Mouse (Mus musculus) spleen, adult 2 months (tissue): Measurements from ENCODE around the gene Rbbp8nl. TPM values are rescaled to one million over a fixed set of nuclear protein-coding genes. Genes with fewer than 3 reads are reported as not detected.
A peak's percentile ranks its signal among the peaks of the same experiment; 100 is the strongest.

Experiments used
- DNase-seq, 2 experiments: peaks; one replicate each; pipeline versions ENCODE4 v3.0.0 to v3.0.0-alpha.2; 2012 to 2021; ENCODE audit warnings: low spot score in 2 of 2, low read depth in 1 of 2
- H3K27ac ChIP-seq: fragments of 200-500 bp; 2 replicates; pipeline ENCODE4 v1.5.1; 2012; ENCODE audit warnings: low read length, inconsistent platforms; ENCODE audit not compliant: insufficient read depth
- H3K27me3 ChIP-seq: fragments of 200-500 bp; 2 replicates; pipeline ENCODE4 v1.6.1; 2012; ENCODE audit warnings: mild to moderate bottlenecking, moderate library complexity, low read length, inconsistent platforms; ENCODE audit not compliant: control insufficient read depth, insufficient read depth
- H3K36me3 ChIP-seq: fragments of 200-500 bp; 2 replicates; pipeline ENCODE4 v1.6.1; 2012; ENCODE audit warnings: mild to moderate bottlenecking, low read length, inconsistent platforms; ENCODE audit not compliant: control insufficient read depth, insufficient read depth
- H3K4me1 ChIP-seq: fragments of 200-500 bp; 2 replicates; pipeline ENCODE4 v1.6.1; 2011; ENCODE audit warnings: inconsistent platforms; ENCODE audit not compliant: control insufficient read depth, insufficient read depth, insufficient read length
- H3K4me3 ChIP-seq: fragments of 200-500 bp; 2 replicates; pipeline ENCODE4 v1.5.1; 2011; ENCODE audit warnings: mild to moderate bottlenecking, inconsistent platforms; ENCODE audit not compliant: insufficient read depth, insufficient read length; ENCODE audit errors: extremely low read depth
- CTCF ChIP-seq: fragments of 200-500 bp; IDR thresholded peaks from 2 replicates; pipeline ENCODE4 v1.5.1; 2011; ENCODE audit warnings: mild to moderate bottlenecking, inconsistent platforms; ENCODE audit not compliant: insufficient read depth, insufficient read length, insufficient replicate concordance; ENCODE audit errors: extremely low read depth
- POLR2A ChIP-seq: fragments of 200-500 bp; IDR thresholded peaks from 2 replicates; pipeline ENCODE4 v1.6.1; 2011; ENCODE audit warnings: low read depth, low read length, inconsistent platforms
- WGBS: fragments of 180-500 bp; shearing (Covaris S2); methylation state at CpG from one replicate; pipeline ENCODE4 v1.1.7; 2018; 5-methylcytosine and 5-hydroxymethylcytosine counted together
- polyA plus RNA-seq: library from polyadenylated mRNA; depleted of rRNA; stranded (reverse); fragments of >200 nt; gene quantifications from 2 replicates; pipeline ENCODE4 v1.2.3, GENCODE M21; 2012

Gene Rbbp8nl
- polyA plus RNA-seq, 1 experiment = not detected

DNA sequence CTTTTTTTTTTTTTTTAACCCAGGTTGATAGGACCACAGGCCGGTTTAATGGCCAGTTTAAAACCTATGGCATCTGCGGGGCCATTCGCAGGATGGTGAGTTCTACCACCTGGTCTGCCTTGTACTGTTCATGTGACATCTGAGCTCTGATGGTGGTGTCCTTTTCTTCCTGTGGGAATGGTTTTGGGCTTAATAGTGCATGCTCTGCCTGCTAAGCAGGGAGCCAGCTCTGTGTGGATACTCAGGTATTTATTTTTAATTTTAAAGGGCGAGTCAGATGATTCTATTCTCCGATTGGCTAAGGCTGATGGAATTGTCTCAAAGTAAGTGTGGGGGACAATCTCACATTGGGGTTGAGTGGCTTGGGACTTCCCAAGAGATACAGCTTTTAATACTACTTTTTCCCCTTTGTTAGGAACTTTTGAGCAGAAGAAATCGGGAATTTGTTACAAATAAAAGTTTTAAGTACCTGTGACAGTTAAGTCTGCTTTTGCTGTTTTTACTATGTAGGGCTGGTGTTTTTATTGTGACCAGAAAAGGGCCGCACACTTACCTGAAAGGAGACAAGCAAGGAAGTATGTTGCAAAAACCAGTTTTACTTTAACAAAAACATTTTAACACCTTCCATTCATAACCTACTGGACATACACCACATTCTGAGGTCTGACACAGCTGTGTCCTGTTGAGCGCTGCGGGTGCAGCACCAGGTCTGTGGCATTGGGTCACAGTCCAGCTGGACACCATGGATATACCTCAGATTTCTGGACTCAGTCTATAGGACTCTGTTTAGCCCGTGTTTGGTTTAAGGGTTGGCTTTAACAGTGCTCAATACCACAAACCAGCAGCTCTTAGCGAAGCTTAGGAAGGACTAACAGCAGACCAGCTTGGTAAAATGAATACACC lies 31.5 kb downstream of the Rbbp8nl start:
- Histone ChIP-seq H3K4me3 (peak overlapping the region; percentile 89; the same call in 1 of the 2 replicates), H3K36me3 (peaks cover 14% of the 10 kb centered on the region), H3K27ac (peak overlapping the region; percentile 78), H3K4me1 (peaks cover 9% of the 10 kb centered on the region; the same call in 1 of the 2 replicates), H3K27me3 (no peaks in the 10 kb centered on the region)
- TF ChIP-seq POLR2A (no peak), CTCF (no peak)
- 57% methylated on average over 11 of the region's 11 CpGs for WGBS
- DNase-seq = no peak

DNA sequence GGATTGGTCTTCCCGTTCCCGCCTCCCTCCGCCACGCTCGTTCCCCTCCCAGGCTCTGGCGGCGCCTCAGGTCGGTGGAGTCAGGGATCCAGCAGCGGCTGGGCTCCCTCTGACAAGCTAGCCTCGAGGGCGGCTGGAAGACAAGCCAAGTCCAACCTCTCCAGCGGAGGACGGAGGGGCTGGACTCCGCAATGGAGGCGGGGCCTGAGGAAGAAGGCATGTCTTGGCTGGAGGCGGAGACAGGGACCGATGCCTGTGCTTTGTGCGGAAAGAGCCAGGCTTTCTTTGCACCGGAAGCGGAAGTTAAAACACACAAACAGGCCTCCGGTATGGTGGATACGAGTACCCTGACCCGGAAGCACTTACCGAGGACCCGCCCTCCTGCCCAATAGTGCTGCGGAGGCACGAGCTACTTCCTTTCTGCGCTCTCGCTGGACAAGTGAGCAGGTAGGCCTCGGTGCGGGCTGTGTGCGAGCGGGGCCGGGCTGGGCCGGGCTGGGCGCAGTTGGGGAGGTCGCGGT lies 32.6 kb downstream of the Rbbp8nl start, which contains the start of gene Rps21:
Gene Rps21 (plus strand): TSS at position 377 of the 521 bp plus-strand sequence.
- peak; percentile 86; the same call in 1 of the 2 replicates for TF ChIP-seq POLR2A
- TF ChIP-seq CTCF = no peak
- Histone ChIP-seq H3K4me3 (peak within 1 kb of the TSS; percentile 89), H3K36me3 (peaks cover 8% of the 10 kb centered on the region), H3K27ac (peak within 1 kb of the TSS; percentile 78), H3K4me1 (peaks cover 9% of the 10 kb centered on the region; the same call in 1 of the 2 replicates), H3K27me3 (no peaks in the 10 kb centered on the region)
- WGBS = under 1% methylated on average over 38 of the region's 38 CpGs
- DNase-seq = peak; percentile 95 to 99

GRCm38 (mm10) chr2:180256296-180257000 lies 33.2 kb downstream of the Rbbp8nl start:
- H3K27ac ChIP-seq = peak overlapping the region; percentile 68
- no peak for TF ChIP-seq POLR2A
- no peak for TF ChIP-seq CTCF
- no peaks in the 10 kb centered on the region for H3K27me3 ChIP-seq
- WGBS = 21% methylated on average over 26 of the region's 26 CpGs
- peaks cover 9% of the 10 kb centered on the region; the same call in 1 of the 2 replicates for H3K4me1 ChIP-seq
- peaks cover 6% of the 10 kb centered on the region for H3K36me3 ChIP-seq
- no peak for DNase-seq
- peak overlapping the region; percentile 68 for H3K4me3 ChIP-seq

DNA sequence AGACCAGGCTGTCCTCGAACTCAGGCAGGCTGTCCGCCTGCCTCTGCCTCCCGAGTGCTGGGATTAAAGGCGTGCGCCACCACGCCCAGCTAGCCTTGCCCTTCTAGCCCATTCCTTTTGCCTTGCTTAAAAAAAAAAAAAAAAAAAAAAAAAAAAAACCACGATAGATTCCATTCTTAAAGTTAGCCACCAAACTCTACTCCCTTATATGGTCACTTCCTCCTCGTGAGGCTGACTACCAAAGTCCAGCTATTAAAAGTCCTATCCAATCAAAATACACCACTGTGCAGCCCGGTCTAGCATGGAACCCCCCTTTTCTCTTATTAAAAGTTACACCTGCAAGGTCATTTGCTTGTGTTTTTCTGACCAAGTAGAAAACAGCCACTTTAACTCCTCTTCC lies 34.0 kb downstream of the Rbbp8nl start:
- Histone ChIP-seq H3K4me3 (no peak overlapping the region), H3K36me3 (peaks cover 4% of the 10 kb centered on the region), H3K27me3 (no peaks in the 10 kb centered on the region), H3K27ac (no peak overlapping the region), H3K4me1 (peaks cover 9% of the 10 kb centered on the region; the same call in 1 of the 2 replicates)
- DNase-seq = no peak
- TF ChIP-seq CTCF (no peak), POLR2A (no peak)
- WGBS = 71% methylated on average over 9 of the region's 9 CpGs

- Histone ChIP-seq H3K36me3 (peaks cover 2% of the 10 kb centered on the region; the same call in 1 of the 2 replicates), H3K4me3 (no peak overlapping the region), H3K27me3 (no peaks in the 10 kb centered on the region), H3K27ac (no peak overlapping the region), H3K4me1 (peaks cover 9% of the 10 kb centered on the region; the same call in 1 of the 2 replicates)
- WGBS = 91% methylated on average over 5 of the region's 5 CpGs
- no peak for TF ChIP-seq CTCF
- TF ChIP-seq POLR2A = no peak
- DNase-seq = no peak
Observed at GRCm38 (mm10) chr2:180254436-180255209, 35.1 kb downstream of the Rbbp8nl start.

GRCm38 (mm10) chr2:180251838-180252237 lies 37.8 kb downstream of the Rbbp8nl start:
- Histone ChIP-seq H3K27ac (no peak overlapping the region), H3K4me3 (no peak overlapping the region), H3K36me3 (no peaks in the 10 kb centered on the region), H3K4me1 (peaks cover 6% of the 10 kb centered on the region; the same call in 1 of the 2 replicates), H3K27me3 (no peaks in the 10 kb centered on the region)
- 81% methylated on average over 3 of the region's 3 CpGs for WGBS
- DNase-seq = no peak
- no peak for TF ChIP-seq CTCF
- TF ChIP-seq POLR2A = no peak
